Mouse (Mus musculus): ENCODE data around the gene Serpina3c. TPM values are rescaled to one million over a fixed set of nuclear protein-coding genes. Genes with fewer than 3 reads are reported as not detected.

Serpina3c gene
- polyA plus RNA-seq, 1 experiment from 2014 or later: not detected

GRCm38 (mm10) chr12:104142427-104142826 lies 11.2 kb downstream of the Serpina3c start:
- ATAC-seq: no peak
- no peak for TF ChIP-seq CTCF (IDR thresholded peaks at IDR 0.05; ENCODE audit: low read depth)
- H3K9ac ChIP-seq (ENCODE audit: low read depth, low read length): no peak overlapping the region
- no peaks in the 10 kb centered on the region for H3K36me3 ChIP-seq (ENCODE audit: control insufficient read depth, insufficient read depth)
- no peak overlapping the region for H3K27ac ChIP-seq (ENCODE audit: low read depth, low read length)
- no peak overlapping the region for H3K4me2 ChIP-seq (replicated peaks; ENCODE audit: low read depth)
- H3K4me1 ChIP-seq (replicated peaks; ENCODE audit: control insufficient read depth, insufficient read depth, low read length): no peaks in the 10 kb centered on the region
- WGBS: 58% methylated on average over 1 of the region's 1 CpGs
- no peaks in the 10 kb centered on the region for H3K9me3 ChIP-seq (ENCODE audit: control insufficient read depth)
- peaks cover 3% of the 10 kb centered on the region; the same call in 1 of the 2 replicates for H3K27me3 ChIP-seq (replicated peaks; ENCODE audit: control insufficient read depth, insufficient read depth, low read length)
- H3K4me3 ChIP-seq (ENCODE audit: low read depth, low read length): no peak overlapping the region

DNA sequence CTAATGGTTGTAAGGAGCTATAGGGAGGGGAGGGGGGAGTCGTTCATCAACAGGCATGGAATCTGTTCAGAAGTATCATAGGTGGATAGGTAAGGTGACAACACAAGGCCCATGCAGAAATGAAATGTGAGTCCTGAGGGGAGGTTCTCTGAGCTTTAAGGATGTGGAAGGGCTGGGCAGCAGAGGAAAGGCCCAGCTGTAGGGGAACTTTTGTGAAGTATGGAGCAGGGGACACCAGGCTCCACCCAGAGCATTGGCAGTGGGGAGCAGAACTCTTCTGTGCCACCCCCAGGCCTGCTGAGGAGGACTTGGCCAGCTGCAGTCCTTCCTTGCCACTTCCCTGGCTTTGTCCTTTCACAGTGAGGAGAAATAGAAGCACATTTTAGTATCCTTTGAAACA lies 12.2 kb downstream of the Serpina3c start:
- Histone ChIP-seq H3K4me1 (replicated peaks; ENCODE audit: control insufficient read depth, insufficient read depth, low read length) (no peaks in the 10 kb centered on the region), H3K9ac (ENCODE audit: low read depth, low read length) (no peak overlapping the region), H3K36me3 (ENCODE audit: control insufficient read depth, insufficient read depth) (no peaks in the 10 kb centered on the region), H3K27me3 (replicated peaks; ENCODE audit: control insufficient read depth, insufficient read depth, low read length) (peaks cover 3% of the 10 kb centered on the region; the same call in 1 of the 2 replicates), H3K4me2 (replicated peaks; ENCODE audit: low read depth) (no peak overlapping the region), H3K4me3 (ENCODE audit: low read depth, low read length) (no peak overlapping the region), H3K9me3 (ENCODE audit: control insufficient read depth) (no peaks in the 10 kb centered on the region), H3K27ac (ENCODE audit: low read depth, low read length) (no peak overlapping the region)
- no peak for ATAC-seq
- no peak for TF ChIP-seq CTCF (IDR thresholded peaks at IDR 0.05; ENCODE audit: low read depth)
- 78% methylated on average over 1 of the region's 1 CpGs for WGBS

- no peak for TF ChIP-seq CTCF (IDR thresholded peaks at IDR 0.05; ENCODE audit: low read depth)
- ATAC-seq: peak; percentile 82
- no peak overlapping the region for H3K4me3 ChIP-seq (ENCODE audit: low read depth, low read length)
Measured at GRCm38 (mm10) chr12:104140543-104141103, 13.0 kb downstream of the Serpina3c start.

DNA sequence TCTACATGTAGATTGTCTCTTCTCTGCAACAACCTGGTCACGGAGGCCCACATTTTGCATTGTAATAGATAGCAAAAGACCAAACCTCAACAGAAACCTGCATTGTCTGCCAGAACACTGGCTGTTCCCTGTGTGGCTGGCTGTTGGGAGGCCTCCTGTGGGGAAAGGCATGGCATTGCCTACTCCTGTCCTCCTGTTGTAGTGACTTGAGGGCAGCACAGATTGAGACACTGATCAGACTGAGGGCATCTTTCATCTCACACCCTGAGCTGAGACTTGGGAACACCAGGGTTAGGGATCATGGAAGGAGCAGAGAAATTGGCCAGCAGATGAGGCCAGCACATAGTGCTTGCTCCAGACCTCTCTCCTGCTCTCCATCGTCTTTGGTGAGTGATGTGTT lies 15.5 kb downstream of the Serpina3c start:
- H3K4me3 ChIP-seq (ENCODE audit: low read depth, low read length): no peak overlapping the region
- H3K36me3 ChIP-seq (ENCODE audit: control insufficient read depth, insufficient read depth): no peaks in the 10 kb centered on the region
- no peak for ATAC-seq
- peaks cover 7% of the 10 kb centered on the region; the same call in 1 of the 2 replicates for H3K27me3 ChIP-seq (replicated peaks; ENCODE audit: control insufficient read depth, insufficient read depth, low read length)
- WGBS: 68% methylated on average over 2 of the region's 2 CpGs
- no peak overlapping the region for H3K4me2 ChIP-seq (replicated peaks; ENCODE audit: low read depth)
- no peaks in the 10 kb centered on the region for H3K9me3 ChIP-seq (ENCODE audit: control insufficient read depth)
- no peaks in the 10 kb centered on the region for H3K4me1 ChIP-seq (replicated peaks; ENCODE audit: control insufficient read depth, insufficient read depth, low read length)
- TF ChIP-seq CTCF (IDR thresholded peaks at IDR 0.05; ENCODE audit: low read depth): no peak
- no peak overlapping the region for H3K9ac ChIP-seq (ENCODE audit: low read depth, low read length)
- H3K27ac ChIP-seq (ENCODE audit: low read depth, low read length): no peak overlapping the region

More at GRCm38 (mm10) chr12:104140543-104141103, 13.0 kb downstream of the Serpina3c start:
- Histone ChIP-seq H3K9ac (ENCODE audit: low read depth, low read length) (no peak overlapping the region), H3K4me2 (replicated peaks; ENCODE audit: low read depth) (no peak overlapping the region), H3K4me1 (replicated peaks; ENCODE audit: control insufficient read depth, insufficient read depth, low read length) (no peaks in the 10 kb centered on the region), H3K9me3 (ENCODE audit: control insufficient read depth) (no peaks in the 10 kb centered on the region), H3K36me3 (ENCODE audit: control insufficient read depth, insufficient read depth) (no peaks in the 10 kb centered on the region), H3K27ac (ENCODE audit: low read depth, low read length) (no peak overlapping the region), H3K27me3 (replicated peaks; ENCODE audit: control insufficient read depth, insufficient read depth, low read length) (peaks cover 3% of the 10 kb centered on the region; the same call in 1 of the 2 replicates)
- 56% methylated on average over 4 of the region's 4 CpGs for WGBS

DNA sequence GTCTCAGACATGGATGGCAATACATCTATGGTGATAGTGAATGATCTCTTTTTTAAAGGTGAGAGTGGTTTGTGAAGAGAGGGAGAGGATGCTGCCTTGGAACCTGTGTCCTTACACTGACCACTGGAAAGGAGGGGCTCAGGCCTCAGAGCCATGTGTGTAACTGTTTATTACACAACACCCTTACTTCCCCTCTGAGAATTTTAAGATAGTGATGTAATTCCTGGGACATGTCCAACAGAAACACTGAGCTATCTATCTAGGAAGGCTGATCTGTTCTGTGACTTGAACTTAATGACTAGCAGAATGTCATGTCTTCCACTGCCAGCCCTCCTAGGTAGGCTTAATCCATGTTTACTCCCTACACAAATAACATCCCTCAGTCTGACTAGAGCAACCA lies 22.6 kb downstream of the Serpina3c start:
- Histone ChIP-seq H3K4me3 (ENCODE audit: low read depth, low read length) (no peak overlapping the region), H3K4me1 (replicated peaks; ENCODE audit: control insufficient read depth, insufficient read depth, low read length) (no peaks in the 10 kb centered on the region), H3K4me2 (replicated peaks; ENCODE audit: low read depth) (no peak overlapping the region), H3K9me3 (ENCODE audit: control insufficient read depth) (no peaks in the 10 kb centered on the region), H3K36me3 (ENCODE audit: control insufficient read depth, insufficient read depth) (no peaks in the 10 kb centered on the region), H3K27ac (ENCODE audit: low read depth, low read length) (no peak overlapping the region), H3K9ac (ENCODE audit: low read depth, low read length) (no peak overlapping the region), H3K27me3 (replicated peaks; ENCODE audit: control insufficient read depth, insufficient read depth, low read length) (peaks cover 7% of the 10 kb centered on the region; the same call in 1 of the 2 replicates)
- no peak for TF ChIP-seq CTCF (IDR thresholded peaks at IDR 0.05; ENCODE audit: low read depth)
- no peak for ATAC-seq

- TF ChIP-seq CTCF (IDR thresholded peaks at IDR 0.05; ENCODE audit: low read depth): no peak
- no peaks in the 10 kb centered on the region for H3K9me3 ChIP-seq (ENCODE audit: control insufficient read depth)
- no peaks in the 10 kb centered on the region for H3K4me1 ChIP-seq (replicated peaks; ENCODE audit: control insufficient read depth, insufficient read depth, low read length)
- no peaks in the 10 kb centered on the region for H3K27me3 ChIP-seq (replicated peaks; ENCODE audit: control insufficient read depth, insufficient read depth, low read length)
- no peak within 1 kb of the TSS for H3K27ac ChIP-seq (ENCODE audit: low read depth, low read length)
- no peak for ATAC-seq
- H3K4me3 ChIP-seq (ENCODE audit: low read depth, low read length): no peak within 1 kb of the TSS
- 58% methylated on average over 5 of the region's 5 CpGs for WGBS
- H3K9ac ChIP-seq (ENCODE audit: low read depth, low read length): no peak within 1 kb of the TSS
- H3K36me3 ChIP-seq (ENCODE audit: control insufficient read depth, insufficient read depth): no peaks in the 10 kb centered on the region
- H3K4me2 ChIP-seq (replicated peaks; ENCODE audit: low read depth): no peak within 1 kb of the TSS
Measured at GRCm38 (mm10) chr12:104127696-104128095, 26.0 kb downstream of the Serpina3c start, which contains the start of gene Serpina3b. TSS of gene Serpina3b (plus strand) at chr12:104127996.
